Mouse (Mus musculus) adrenal gland, postnatal 25 days (tissue): ENCODE data around the gene Fstl4. TPM values are rescaled to one million over a fixed set of nuclear protein-coding genes. Genes with fewer than 3 reads are reported as not detected.
"Not testable (repeated sequence)": the region's sequence is repeated elsewhere in the genome, so short reads cannot be mapped to it uniquely, and the experiment has no call there.

Source experiments
- DNase-seq: peaks from one replicate; pipeline ENCODE4 v3.0.0; 2021; ENCODE audit warnings: mixed read lengths
- total RNA-seq: library from RNA; stranded (reverse); gene quantifications from 2 replicates; pipeline ENCODE4 v1.2.3, GENCODE M21; 2021

The Fstl4 gene
- total RNA-seq, 1 experiment from 2014 or later: 0.91 TPM

- DNase-seq: no peak
Observed at GRCm38 (mm10) chr11:53025686-53026085, 261.3 kb downstream of the Fstl4 start.

- no peak for DNase-seq
Observed at GRCm38 (mm10) chr11:53028421-53029168, 264.2 kb downstream of the Fstl4 start.

- DNase-seq: no peak
Observed at GRCm38 (mm10) chr11:53031777-53032176, 267.3 kb downstream of the Fstl4 start.

- peak; percentile 86 for DNase-seq
Observed at GRCm38 (mm10) chr11:53032336-53032735, 267.9 kb downstream of the Fstl4 start.

- no peak for DNase-seq
Observed at GRCm38 (mm10) chr11:53035414-53035813, 271.0 kb downstream of the Fstl4 start.

GRCm38 (mm10) chr11:53046850-53047249 is 282.4 kb downstream of the Fstl4 start:
- no peak for DNase-seq

GRCm38 (mm10) chr11:53054151-53054550 is 289.7 kb downstream of the Fstl4 start:
- no peak for DNase-seq

- DNase-seq: no peak
Observed at GRCm38 (mm10) chr11:53055896-53056295, 291.5 kb downstream of the Fstl4 start.

GRCm38 (mm10) chr11:53056781-53057180 is 292.3 kb downstream of the Fstl4 start:
- no peak for DNase-seq

GRCm38 (mm10) chr11:53057821-53058553 is 293.6 kb downstream of the Fstl4 start:
- no peak for DNase-seq

GRCm38 (mm10) chr11:53058557-53058956 is 294.1 kb downstream of the Fstl4 start:
- no peak for DNase-seq

GRCm38 (mm10) chr11:53067699-53068478 is 303.5 kb downstream of the Fstl4 start:
- no peak for DNase-seq

- no peak for DNase-seq
Observed at GRCm38 (mm10) chr11:53068479-53069065, 304.1 kb downstream of the Fstl4 start.

GRCm38 (mm10) chr11:53069751-53070150 is 305.3 kb downstream of the Fstl4 start:
- no peak for DNase-seq

- no peak for DNase-seq
Observed at GRCm38 (mm10) chr11:53071602-53072001, 307.2 kb downstream of the Fstl4 start.

- no peak for DNase-seq
Observed at GRCm38 (mm10) chr11:53077641-53078040, 313.2 kb downstream of the Fstl4 start.

- no peak for DNase-seq
Observed at GRCm38 (mm10) chr11:53078419-53079334, 314.2 kb downstream of the Fstl4 start.

- DNase-seq: no peak
Observed at GRCm38 (mm10) chr11:53081310-53081709, 316.9 kb downstream of the Fstl4 start.

- DNase-seq: peak; percentile 32
Observed at GRCm38 (mm10) chr11:53085367-53085766, 320.9 kb downstream of the Fstl4 start.

GRCm38 (mm10) chr11:53085858-53086565 is 321.6 kb downstream of the Fstl4 start:
- no peak for DNase-seq

GRCm38 (mm10) chr11:53087896-53088295 is 323.5 kb downstream of the Fstl4 start:
- not testable (repeated sequence) for DNase-seq
